Mouse (Mus musculus) kidney, adult 2 months (tissue): ENCODE measurements around the gene Tbc1d4.

Source experiments
- CTCF ChIP-seq: fragments of 200-500 bp; conservative IDR thresholded peaks from 2 replicates; pipeline ENCODE4 v1.5.1; 2011; ENCODE audit warnings: low read depth, mild to moderate bottlenecking, control low read depth, low read length, moderate library complexity, mixed read lengths; ENCODE audit not compliant: insufficient read depth, insufficient read length
- POLR2A ChIP-seq: fragments of 200-500 bp; IDR thresholded peaks from one replicate; pipeline ENCODE4 v1.6.1; 2011; ENCODE audit warnings: low read depth, low read length, control low read depth

- TF ChIP-seq CTCF: no peak
- no peak for TF ChIP-seq POLR2A
These were observed 163.8 kb downstream of the Tbc1d4 start for GRCm38 (mm10) chr14:101445205-101445604.
